Mouse (Mus musculus) kidney, postnatal 0 days (tissue): Measurements from ENCODE around the gene Olfr1201. TPM values are rescaled to one million over a fixed set of nuclear protein-coding genes. Genes with fewer than 3 reads are reported as not detected.

Experiments used
- ATAC-seq: fragments of 200-750 bp; cut with Nextera tagmentation; replicated peaks from 2 replicates; pipeline ENCODE4 v1.8.0; 2017; ENCODE audit warnings: low read depth, moderate number of reproducible peaks, moderate TSS enrichment, moderate library complexity; ENCODE audit not compliant: low FRiP score
- DNase-seq: peaks from one replicate; pipeline ENCODE4 v3.0.0-alpha.2; 2016; ENCODE audit warnings: low spot score
- H3K27ac ChIP-seq: fragments of 300-500 bp; sonication (generic); 2 replicates; pipeline ENCODE4 v1.5.1; 2014; ENCODE audit warnings: mild to moderate bottlenecking
- H3K27me3 ChIP-seq: fragments of 300-500 bp; sonication (generic); 2 replicates; pipeline ENCODE4 v1.6.1; 2014; ENCODE audit warnings: low read length, mixed read lengths; ENCODE audit not compliant: insufficient read depth
- H3K36me3 ChIP-seq: fragments of 300-500 bp; sonication (generic); 2 replicates; pipeline ENCODE4 v1.6.1; 2014; ENCODE audit warnings: low read length, mixed read lengths; ENCODE audit not compliant: insufficient read depth
- H3K4me1 ChIP-seq: fragments of 300-500 bp; sonication (generic); replicated peaks from 2 replicates; pipeline ENCODE4 v1.6.1; 2014; ENCODE audit warnings: antibody characterized with exemption, low read length, mixed read lengths; ENCODE audit not compliant: insufficient read depth
- H3K4me2 ChIP-seq: fragments of 300-500 bp; sonication (generic); 2 replicates; pipeline ENCODE4 v1.6.1; 2014; ENCODE audit warnings: mild to moderate bottlenecking, low read length, moderate library complexity, mixed read lengths
- H3K4me3 ChIP-seq: fragments of 300-500 bp; sonication (generic); replicated peaks from 2 replicates; pipeline ENCODE4 v1.5.1; 2014; ENCODE audit warnings: low read depth, low read length
- H3K9ac ChIP-seq: fragments of 300-500 bp; sonication (generic); 2 replicates; pipeline ENCODE4 v1.6.1; 2014; ENCODE audit warnings: low read depth, low read length
- H3K9me3 ChIP-seq: fragments of 300-500 bp; sonication (generic); replicated peaks from 2 replicates; pipeline ENCODE4 v1.6.1; 2016; ENCODE audit warnings: low read length, inconsistent platforms, mixed read lengths
- CTCF ChIP-seq: IDR thresholded peaks from 2 replicates; pipeline ENCODE4 v1.5.1; 2016; ENCODE audit warnings: antibody characterized with exemption, low read depth, mild to moderate bottlenecking, moderate library complexity
- WGBS: fragments of 180-500 bp; shearing (Covaris S2); extraction: QIAGEN DNeasy Blood & Tissue Kit; methylation state at CpG from one replicate; pipeline ENCODE4 v1.1.7; 2014; 5-methylcytosine and 5-hydroxymethylcytosine counted together
- polyA plus RNA-seq: library from polyadenylated mRNA; unstranded; fragments of >200 nt; fragmentation: Nextera tagmentation; extraction: Ambion mirVana; gene quantifications from 2 replicates; pipeline ENCODE4 v1.2.1, GENCODE M21; 2015

Olfr1201 gene
- polyA plus RNA-seq, 1 experiment from 2014 or later: not detected

GRCm38 (mm10) chr2:88838477-88838876 lies 45.6 kb downstream of the Olfr1201 start:
- Histone ChIP-seq H3K4me3 (no peak overlapping the region), H3K4me2 (no peak overlapping the region), H3K9ac (no peak overlapping the region), H3K9me3 (no peaks in the 10 kb centered on the region), H3K4me1 (no peaks in the 10 kb centered on the region), H3K27ac (no peak overlapping the region), H3K27me3 (no peaks in the 10 kb centered on the region), H3K36me3 (no peaks in the 10 kb centered on the region)
- ATAC-seq (no peak), DNase-seq (no peak)
- TF ChIP-seq CTCF: no peak
- 50% methylated on average over 2 of the region's 2 CpGs for WGBS

Other genes starting within 250 kb of the Olfr1201 start
- gene Olfr1188, start 236.1 kb upstream of the Olfr1201 start, polyA plus RNA-seq: not detected in 2 replicates
- not detected in 2 replicates for gene Olfr1189, start 206.6 kb upstream of the Olfr1201 start, polyA plus RNA-seq
- gene Olfr1191-ps1, start 152.5 kb upstream of the Olfr1201 start, polyA plus RNA-seq: not detected in 2 replicates
- not detected in 2 replicates for gene Olfr1192-ps1, start 144.5 kb upstream of the Olfr1201 start, polyA plus RNA-seq
- not detected in 2 replicates for gene Olfr1193, start 117.4 kb upstream of the Olfr1201 start, polyA plus RNA-seq
- not detected in 2 replicates for gene Olfr1195, start 103.8 kb upstream of the Olfr1201 start, polyA plus RNA-seq
- not detected in 2 replicates for gene Olfr1196, start 88.4 kb upstream of the Olfr1201 start, polyA plus RNA-seq
- gene Olfr1197, start 60.7 kb upstream of the Olfr1201 start, polyA plus RNA-seq: not detected in 2 replicates
- not detected in 2 replicates for gene Olfr1198, start 41.7 kb upstream of the Olfr1201 start, polyA plus RNA-seq
- not detected in 2 replicates for gene Olfr1199, start 32.6 kb upstream of the Olfr1201 start, polyA plus RNA-seq
- gene Olfr1200, start 22.5 kb upstream of the Olfr1201 start, polyA plus RNA-seq: not detected in 2 replicates
- not detected in 2 replicates for gene Olfr1202, start 21.5 kb downstream of the Olfr1201 start, polyA plus RNA-seq
- gene Olfr1205, start 36.7 kb downstream of the Olfr1201 start, polyA plus RNA-seq: not detected in 2 replicates
- gene Olfr1204, start 56.3 kb downstream of the Olfr1201 start, polyA plus RNA-seq: not detected in 2 replicates
- gene Olfr1206, start 70.2 kb downstream of the Olfr1201 start, polyA plus RNA-seq: not detected in 2 replicates
- not detected in 2 replicates for gene Olfr1208, start 109.3 kb downstream of the Olfr1201 start, polyA plus RNA-seq
- gene Olfr1209, start 122.1 kb downstream of the Olfr1201 start, polyA plus RNA-seq: not detected in 2 replicates
- gene Olfr1211, start 145.1 kb downstream of the Olfr1201 start, polyA plus RNA-seq: not detected in 2 replicates
- not detected in 2 replicates for gene Olfr1212, start 160.9 kb downstream of the Olfr1201 start, polyA plus RNA-seq
- not detected in 2 replicates for gene Gm13762, start 187.2 kb downstream of the Olfr1201 start, polyA plus RNA-seq
- not detected in 2 replicates for gene Olfr1214, start 199.6 kb downstream of the Olfr1201 start, polyA plus RNA-seq
- not detected in 2 replicates for gene Olfr1215, start 213.9 kb downstream of the Olfr1201 start, polyA plus RNA-seq
- gene Olfr1216, start 225.3 kb downstream of the Olfr1201 start, polyA plus RNA-seq: not detected in 2 replicates
- not detected in 2 replicates for gene Olfr1217, start 239.0 kb downstream of the Olfr1201 start, polyA plus RNA-seq